Mouse (Mus musculus) CH12.LX (cell line): Measurements from ENCODE around the gene Rap1a.

Source experiments
- HCFC1 ChIP-seq: IDR thresholded peaks from 2 replicates; pipeline ENCODE4 v1.6.1; 2012; ENCODE audit warnings: low read depth, mild to moderate bottlenecking, inconsistent platforms, low read length, improper control_type of control experiment
- POLR2A ChIP-seq: IDR thresholded peaks from 2 replicates; pipeline ENCODE4 v1.6.1; 2011; ENCODE audit warnings: low read depth, mild to moderate bottlenecking, improper control_type of control experiment, low read length

GRCm38 (mm10) chr3:105807672-105808071, 6.5 kb upstream of the Rap1a start:
- TF ChIP-seq POLR2A (no peak), HCFC1 (no peak)
